Mouse (Mus musculus) neural tube, embryonic 14.5 days (tissue): ENCODE data around the gene Ninl. TPM values are rescaled to one million over a fixed set of nuclear protein-coding genes. Genes with fewer than 3 reads are reported as not detected.

Source experiments
- ATAC-seq: fragments of 200-750 bp; cut with Nextera tagmentation; 2 replicates; pipeline ENCODE4 v1.8.0; 2017; ENCODE audit warnings: low read depth, mild to moderate bottlenecking, moderate TSS enrichment, moderate library complexity
- H3K27ac ChIP-seq: fragments of 300-500 bp; sonication (generic); 2 replicates; pipeline ENCODE4 v1.5.1; 2014; ENCODE audit warnings: low read depth, mild to moderate bottlenecking, control low read depth, low read length, moderate library complexity, mixed read lengths
- H3K27me3 ChIP-seq: fragments of 300-500 bp; sonication (generic); 2 replicates; pipeline ENCODE4 v1.6.1; 2014; ENCODE audit warnings: low read length; ENCODE audit not compliant: control insufficient read depth, insufficient read depth
- H3K36me3 ChIP-seq: fragments of 300-500 bp; sonication (generic); 2 replicates; pipeline ENCODE4 v1.6.1; 2014; ENCODE audit warnings: low read length, mixed read lengths; ENCODE audit not compliant: control insufficient read depth, insufficient read depth
- H3K4me1 ChIP-seq: fragments of 300-500 bp; sonication (generic); 2 replicates; pipeline ENCODE4 v1.6.1; 2014; ENCODE audit warnings: low read length; ENCODE audit not compliant: control insufficient read depth, insufficient read depth
- H3K4me2 ChIP-seq: fragments of 300-500 bp; sonication (generic); 2 replicates; pipeline ENCODE4 v1.6.1; 2014; ENCODE audit warnings: mild to moderate bottlenecking, low read depth, low read length, control low read depth
- H3K4me3 ChIP-seq: fragments of 300-500 bp; sonication (generic); 2 replicates; pipeline ENCODE4 v1.5.1; 2014; ENCODE audit warnings: low read depth, low read length, control low read depth, mixed read lengths
- H3K9ac ChIP-seq: fragments of 300-500 bp; sonication (generic); replicated peaks from 2 replicates; pipeline ENCODE4 v1.6.1; 2014; ENCODE audit warnings: low read depth, mild to moderate bottlenecking, control low read depth, low read length, mixed read lengths
- H3K9me3 ChIP-seq: fragments of 300-500 bp; sonication (generic); 2 replicates; pipeline ENCODE4 v1.6.1; 2016; ENCODE audit warnings: low read length; ENCODE audit not compliant: control insufficient read depth
- WGBS: fragments of 180-500 bp; shearing (Covaris S2); extraction: QIAGEN DNeasy Blood & Tissue Kit; methylation state at CpG from one replicate; pipeline ENCODE4 v1.1.7; 2014; 5-methylcytosine and 5-hydroxymethylcytosine counted together
- polyA plus RNA-seq: library from polyadenylated mRNA; unstranded; fragments of >200 nt; fragmentation: Nextera tagmentation; extraction: Ambion mirVana; gene quantifications from 2 replicates; pipeline ENCODE4 v1.2.1, GENCODE M21; 2014

Ninl gene
- polyA plus RNA-seq, 1 experiment from 2014 or later = 4.7 TPM

- no peak overlapping the region for H3K4me2 ChIP-seq
Observed at GRCm38 (mm10) chr2:150982051-150982450, 57.1 kb downstream of the Ninl start.

GRCm38 (mm10) chr2:150981524-150981923 is 57.7 kb downstream of the Ninl start:
- Histone ChIP-seq H3K4me2 (no peak overlapping the region), H3K36me3 (no peaks in the 10 kb centered on the region), H3K4me3 (no peak overlapping the region), H3K9ac (no peak overlapping the region), H3K27me3 (no peaks in the 10 kb centered on the region), H3K9me3 (no peaks in the 10 kb centered on the region), H3K27ac (no peak overlapping the region), H3K4me1 (no peaks in the 10 kb centered on the region)
- no peak for ATAC-seq
- WGBS = 91% methylated on average over 7 of the region's 7 CpGs

More at GRCm38 (mm10) chr2:150982051-150982450, 57.1 kb downstream of the Ninl start:
- Histone ChIP-seq H3K9me3 (no peaks in the 10 kb centered on the region), H3K4me3 (no peak overlapping the region), H3K36me3 (no peaks in the 10 kb centered on the region), H3K27ac (no peak overlapping the region), H3K4me1 (no peaks in the 10 kb centered on the region), H3K9ac (no peak overlapping the region), H3K27me3 (no peaks in the 10 kb centered on the region)
- ATAC-seq = no peak

- H3K27ac ChIP-seq = no peak overlapping the region
- 85% methylated on average over 14 of the region's 14 CpGs for WGBS
- ATAC-seq = no peak
Observed at GRCm38 (mm10) chr2:150979861-150980620, 59.1 kb downstream of the Ninl start.

GRCm38 (mm10) chr2:150978791-150979190 is 60.4 kb downstream of the Ninl start:
- Histone ChIP-seq H3K27ac (no peak overlapping the region), H3K4me2 (no peak overlapping the region), H3K27me3 (no peaks in the 10 kb centered on the region), H3K4me1 (no peaks in the 10 kb centered on the region), H3K4me3 (no peak overlapping the region), H3K36me3 (peaks cover 4% of the 10 kb centered on the region; the same call in 1 of the 2 replicates), H3K9ac (no peak overlapping the region), H3K9me3 (no peaks in the 10 kb centered on the region)
- no peak for ATAC-seq
- 88% methylated on average over 3 of the region's 3 CpGs for WGBS

More at GRCm38 (mm10) chr2:150979861-150980620, 59.1 kb downstream of the Ninl start:
- Histone ChIP-seq H3K4me2 (no peak overlapping the region), H3K4me1 (no peaks in the 10 kb centered on the region), H3K4me3 (no peak overlapping the region), H3K9ac (no peak overlapping the region), H3K9me3 (no peaks in the 10 kb centered on the region), H3K36me3 (no peaks in the 10 kb centered on the region), H3K27me3 (no peaks in the 10 kb centered on the region)

- WGBS = 96% methylated on average over 6 of the region's 6 CpGs
- H3K9me3 ChIP-seq = no peaks in the 10 kb centered on the region
- H3K4me3 ChIP-seq = no peak overlapping the region
- peaks cover 5% of the 10 kb centered on the region; the same call in 1 of the 2 replicates for H3K36me3 ChIP-seq
- H3K27ac ChIP-seq = no peak overlapping the region
- H3K4me2 ChIP-seq = no peak overlapping the region
- no peak overlapping the region for H3K9ac ChIP-seq
- H3K4me1 ChIP-seq = no peaks in the 10 kb centered on the region
- no peak for ATAC-seq
- no peaks in the 10 kb centered on the region for H3K27me3 ChIP-seq
Observed at GRCm38 (mm10) chr2:150977676-150978075, 61.5 kb downstream of the Ninl start.

- Histone ChIP-seq H3K27ac (no peak overlapping the region), H3K4me3 (no peak overlapping the region), H3K4me2 (no peak overlapping the region), H3K27me3 (no peaks in the 10 kb centered on the region), H3K4me1 (no peaks in the 10 kb centered on the region), H3K9ac (no peak overlapping the region), H3K9me3 (no peaks in the 10 kb centered on the region), H3K36me3 (peaks cover 5% of the 10 kb centered on the region; the same call in 1 of the 2 replicates)
- 89% methylated on average over 5 of the region's 5 CpGs for WGBS
- no peak for ATAC-seq
Observed at GRCm38 (mm10) chr2:150976871-150977270, 62.3 kb downstream of the Ninl start.

- no peak overlapping the region for H3K27ac ChIP-seq
Observed at GRCm38 (mm10) chr2:150973401-150974115, 65.6 kb downstream of the Ninl start.

GRCm38 (mm10) chr2:150972681-150973080 is 66.5 kb downstream of the Ninl start:
- no peak overlapping the region for H3K4me3 ChIP-seq
- no peak overlapping the region for H3K27ac ChIP-seq
- H3K4me1 ChIP-seq = no peaks in the 10 kb centered on the region
- H3K9me3 ChIP-seq = no peaks in the 10 kb centered on the region
- WGBS = 90% methylated on average over 3 of the region's 3 CpGs
- no peak for ATAC-seq
- H3K9ac ChIP-seq = no peak overlapping the region
- H3K36me3 ChIP-seq = peaks cover 14% of the 10 kb centered on the region
- H3K27me3 ChIP-seq = no peaks in the 10 kb centered on the region
- H3K4me2 ChIP-seq = no peak overlapping the region

More at GRCm38 (mm10) chr2:150973401-150974115, 65.6 kb downstream of the Ninl start:
- H3K36me3 ChIP-seq = peaks cover 12% of the 10 kb centered on the region
- H3K9me3 ChIP-seq = no peaks in the 10 kb centered on the region
- no peak overlapping the region for H3K4me3 ChIP-seq
- no peak overlapping the region for H3K9ac ChIP-seq
- H3K27me3 ChIP-seq = no peaks in the 10 kb centered on the region
- no peak for ATAC-seq
- H3K4me1 ChIP-seq = no peaks in the 10 kb centered on the region
- WGBS = 94% methylated on average over 8 of the region's 8 CpGs
- H3K4me2 ChIP-seq = no peak overlapping the region

GRCm38 (mm10) chr2:150971856-150972255 is 67.3 kb downstream of the Ninl start:
- WGBS = 69% methylated on average over 7 of the region's 7 CpGs
- H3K9ac ChIP-seq = no peak overlapping the region
- ATAC-seq = no peak
- H3K9me3 ChIP-seq = no peaks in the 10 kb centered on the region
- no peak overlapping the region for H3K27ac ChIP-seq
- no peak overlapping the region for H3K4me3 ChIP-seq
- H3K4me2 ChIP-seq = no peak overlapping the region
- H3K4me1 ChIP-seq = no peaks in the 10 kb centered on the region
- H3K36me3 ChIP-seq = peaks cover 14% of the 10 kb centered on the region
- no peaks in the 10 kb centered on the region for H3K27me3 ChIP-seq
